Mouse (Mus musculus): ENCODE data around the gene Elovl1.

GRCm38 (mm10) chr4:118445781-118446414, 18.0 kb downstream of the Elovl1 start:
- TF ChIP-seq TAL1 (IDR thresholded peaks at IDR 0.05; ENCODE audit: low read length), result no peak
- no peak for TF ChIP-seq GATA1 (IDR thresholded peaks at IDR 0.05; ENCODE audit: low read length)

Data from erythroblast, embryonic 14.5 days (primary cell).